Mouse (Mus musculus) thymus, postnatal 4 days (tissue): ENCODE measurements around the gene Vmn2r66.

ENCODE experiments used
- DNase-seq: peaks from one replicate; pipeline ENCODE4 v3.0.0; 2021

The Vmn2r66 gene

DNA sequence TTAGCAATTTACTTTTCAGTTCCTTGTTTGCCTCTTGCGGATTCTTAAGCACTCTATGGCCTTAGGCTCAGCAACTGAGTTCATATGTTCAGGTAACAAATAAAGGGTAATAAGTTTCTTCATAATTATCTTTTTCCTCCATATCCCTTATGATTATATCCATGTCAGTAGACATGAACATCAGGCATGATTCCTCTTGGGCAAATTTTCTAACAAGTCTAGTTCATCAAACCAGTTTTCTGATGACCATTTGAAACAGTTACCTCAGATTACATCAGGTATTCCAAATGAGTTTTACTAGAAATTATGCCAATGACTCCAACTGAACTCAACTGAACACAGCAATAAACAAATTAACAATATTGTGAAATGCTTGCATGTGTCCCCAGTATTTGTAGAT lies at the start of gene Vmn2r66:
Gene Vmn2r66 (minus strand): TSS at position 101 of the 400 bp plus-strand sequence.
- no peak for DNase-seq

DNA sequence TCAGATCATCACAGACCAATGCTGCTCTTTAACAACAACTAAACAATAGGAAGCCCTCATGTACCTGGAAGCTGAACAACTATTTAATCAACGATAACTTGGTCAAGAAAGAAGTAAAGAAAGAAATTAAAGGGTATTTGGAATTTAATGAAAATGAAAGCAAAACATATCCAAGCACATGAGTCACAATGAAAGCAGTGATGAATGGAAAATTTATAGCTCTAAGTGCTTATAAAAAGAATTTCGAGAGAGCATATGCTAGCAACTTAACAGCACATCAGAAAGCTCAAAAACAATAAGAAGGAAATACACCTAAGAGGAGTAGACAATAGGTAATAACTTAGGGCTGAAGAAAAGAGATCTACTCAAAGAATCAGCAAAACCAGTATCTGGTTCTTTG lies 15.4 kb downstream of the Vmn2r66 start:
- no peak for DNase-seq

DNA sequence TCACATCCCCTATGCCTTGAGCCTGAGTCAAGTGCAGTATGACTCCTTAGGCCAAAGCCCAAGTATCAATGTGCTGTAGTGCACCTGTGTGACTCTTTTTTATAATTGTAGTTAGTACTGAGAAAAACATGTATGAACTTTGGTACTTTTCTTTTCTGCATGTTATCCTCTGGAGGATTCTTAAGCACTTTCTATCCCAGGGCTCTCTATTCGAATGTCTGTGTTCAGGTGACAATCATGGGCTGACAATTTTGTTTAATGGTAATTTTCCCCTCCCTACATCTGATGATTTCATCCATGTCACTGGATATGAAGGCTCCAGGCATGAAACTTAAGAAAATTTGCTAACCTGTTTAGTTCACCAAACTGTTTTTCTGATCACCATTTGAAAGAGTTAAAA lies 48.1 kb downstream of the Vmn2r66 start, which contains the start of gene Vmn2r65:
Gene Vmn2r65 (minus strand): TSS at position 101 of the 400 bp plus-strand sequence.
- DNase-seq = no peak
